Mouse (Mus musculus): ENCODE data around the gene Ttc23. TPM values are rescaled to one million over a fixed set of nuclear protein-coding genes. Genes with fewer than 3 reads are reported as not detected.
A peak's percentile ranks its signal among the peaks of the same experiment; 100 is the strongest.

The Ttc23 gene
- polyA plus RNA-seq, 1 experiment from 2014 or later, result 14.4 TPM

DNA sequence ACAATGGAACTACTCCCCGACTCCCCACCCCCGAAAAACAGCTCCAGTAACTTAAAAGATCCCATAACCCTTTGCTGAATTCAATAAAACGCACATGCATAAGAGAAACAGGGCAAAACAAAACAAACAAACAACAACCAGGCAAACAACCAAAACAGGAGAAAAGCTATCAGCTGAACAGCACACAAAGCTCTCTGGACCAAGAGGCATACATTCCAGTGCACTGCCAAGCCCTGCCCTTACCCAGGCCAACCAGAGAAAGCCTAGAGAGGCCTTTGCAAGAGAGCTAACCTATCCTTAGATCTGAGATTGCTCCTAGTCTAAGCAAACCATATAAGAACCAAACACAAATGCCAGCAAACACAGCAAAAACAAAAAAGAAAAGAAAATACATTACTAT is 25.1 kb upstream of the Ttc23 start:
- H3K4me3 ChIP-seq (ENCODE audit: low read depth, low read length), result no peak overlapping the region
- no peaks in the 10 kb centered on the region for H3K27me3 ChIP-seq (replicated peaks; ENCODE audit: insufficient read depth, low read length)
- DNase-seq (ENCODE audit: low spot score), result no peak
- no peaks in the 10 kb centered on the region for H3K4me1 ChIP-seq (ENCODE audit: insufficient read depth, low read depth, low read length)
- H3K4me2 ChIP-seq (replicated peaks; ENCODE audit: low read depth, low read length), result no peak overlapping the region
- WGBS, result 76% methylated on average over 3 of the region's 3 CpGs
- H3K9me3 ChIP-seq (ENCODE audit: low read length), result no peaks in the 10 kb centered on the region
- TF ChIP-seq CTCF (IDR thresholded peaks at IDR 0.05) (no peak), EP300 (IDR thresholded peaks at IDR 0.05) (no peak)
- H3K27ac ChIP-seq (ENCODE audit: low read length), result no peak overlapping the region
- ATAC-seq, result no peak
- no peak overlapping the region for H3K9ac ChIP-seq (replicated peaks; ENCODE audit: low read depth)
- no peaks in the 10 kb centered on the region for H3K36me3 ChIP-seq (ENCODE audit: insufficient read depth, low read length)

DNA sequence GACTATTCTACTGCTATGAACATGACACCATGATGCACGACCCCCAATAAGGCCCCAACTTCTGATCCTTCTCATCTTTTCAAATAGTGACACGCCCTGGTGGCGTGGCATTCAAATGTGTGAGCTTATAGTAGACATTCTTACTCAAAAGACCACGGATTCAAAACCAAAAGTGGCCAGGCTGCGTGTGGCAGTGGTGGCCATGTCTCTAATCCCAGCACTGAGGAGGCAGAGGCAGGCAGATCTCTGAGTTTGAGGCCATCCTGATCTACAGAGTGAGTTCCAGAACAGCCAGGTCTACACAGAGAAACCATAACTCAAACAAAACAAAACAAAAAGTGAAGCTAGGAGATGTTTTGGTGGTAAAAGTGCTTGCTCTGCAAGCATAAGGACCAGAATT is 20.5 kb upstream of the Ttc23 start:
- WGBS, result 87% methylated on average over 5 of the region's 5 CpGs
- DNase-seq (ENCODE audit: low spot score) (no peak), ATAC-seq (no peak)
- no peak overlapping the region for H3K4me3 ChIP-seq (ENCODE audit: low read depth, low read length)
- no peaks in the 10 kb centered on the region for H3K9me3 ChIP-seq (ENCODE audit: low read length)
- no peak overlapping the region for H3K4me2 ChIP-seq (replicated peaks; ENCODE audit: low read depth, low read length)
- H3K9ac ChIP-seq (replicated peaks; ENCODE audit: low read depth), result no peak overlapping the region
- H3K27ac ChIP-seq (ENCODE audit: low read length), result no peak overlapping the region
- no peaks in the 10 kb centered on the region for H3K36me3 ChIP-seq (ENCODE audit: insufficient read depth, low read length)
- no peaks in the 10 kb centered on the region for H3K27me3 ChIP-seq (replicated peaks; ENCODE audit: insufficient read depth, low read length)
- TF ChIP-seq CTCF (IDR thresholded peaks at IDR 0.05), result no peak
- no peak for TF ChIP-seq EP300 (IDR thresholded peaks at IDR 0.05)
- H3K4me1 ChIP-seq (ENCODE audit: insufficient read depth, low read depth, low read length), result no peaks in the 10 kb centered on the region

DNA sequence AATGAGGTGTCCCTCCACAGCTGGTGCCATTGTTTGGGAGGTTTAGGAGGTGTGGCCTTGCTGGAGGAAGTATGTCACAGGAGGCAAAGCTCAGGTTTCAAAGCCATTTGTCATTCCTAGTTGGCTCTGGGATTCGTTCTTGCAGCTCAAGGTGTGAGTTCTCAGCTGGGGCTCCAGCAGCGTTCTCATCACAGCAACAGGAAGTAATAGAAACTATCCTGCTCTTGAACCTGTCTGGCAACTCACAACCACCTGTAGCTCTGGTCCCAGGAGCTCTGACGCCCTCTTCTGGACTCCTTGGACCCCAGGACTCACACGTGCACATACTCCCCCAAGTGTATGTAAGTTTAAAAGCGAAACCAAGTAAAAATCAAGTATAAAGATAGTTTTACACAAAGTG is 17.5 kb upstream of the Ttc23 start:
- WGBS, result 57% methylated on average over 5 of the region's 5 CpGs

DNA sequence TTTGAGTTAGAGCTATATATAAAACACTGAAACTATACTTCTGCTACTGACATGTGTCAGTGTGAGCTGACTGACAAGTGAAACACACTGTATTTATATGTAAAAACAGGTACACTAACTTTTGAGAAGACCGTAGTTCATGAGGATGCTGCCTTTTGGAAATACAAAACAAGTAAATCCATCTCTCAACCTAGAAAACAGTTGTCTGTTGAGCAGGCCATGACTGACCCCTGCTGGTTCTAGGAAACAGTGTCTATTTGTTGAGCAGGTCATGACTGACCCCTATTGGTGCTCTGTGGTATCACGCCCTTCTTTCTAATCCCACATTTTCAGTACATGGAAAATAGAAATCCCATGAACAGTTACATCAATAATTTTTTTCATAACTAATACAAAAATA is 16.4 kb upstream of the Ttc23 start:
- ATAC-seq, result peak; percentile 82
- DNase-seq (ENCODE audit: low spot score), result peak; percentile 91
- no peaks in the 10 kb centered on the region; the same call in 1 of the 2 replicates for H3K9me3 ChIP-seq (ENCODE audit: low read length)
- no peaks in the 10 kb centered on the region for H3K4me1 ChIP-seq (ENCODE audit: insufficient read depth, low read depth, low read length)
- no peaks in the 10 kb centered on the region for H3K36me3 ChIP-seq (ENCODE audit: insufficient read depth, low read length)
- H3K27ac ChIP-seq (ENCODE audit: low read length), result no peak overlapping the region
- no peak overlapping the region for H3K4me2 ChIP-seq (replicated peaks; ENCODE audit: low read depth, low read length)
- H3K27me3 ChIP-seq (replicated peaks; ENCODE audit: insufficient read depth, low read length), result no peaks in the 10 kb centered on the region
- no peak overlapping the region for H3K9ac ChIP-seq (replicated peaks; ENCODE audit: low read depth)
- H3K4me3 ChIP-seq (ENCODE audit: low read depth, low read length), result no peak overlapping the region
- TF ChIP-seq EP300 (IDR thresholded peaks at IDR 0.05), result no peak; the same call in 1 of the 2 replicates
- TF ChIP-seq CTCF (IDR thresholded peaks at IDR 0.05), result peak; percentile 100
- 10% methylated on average over 2 of the region's 2 CpGs for WGBS

More for the DNA sequence above, 17.5 kb upstream of the Ttc23 start:
- no peak overlapping the region for H3K4me2 ChIP-seq (replicated peaks; ENCODE audit: low read depth, low read length)
- H3K4me1 ChIP-seq (ENCODE audit: insufficient read depth, low read depth, low read length), result no peaks in the 10 kb centered on the region
- no peak overlapping the region for H3K4me3 ChIP-seq (ENCODE audit: low read depth, low read length)
- no peak for ATAC-seq
- H3K9me3 ChIP-seq (ENCODE audit: low read length), result no peaks in the 10 kb centered on the region; the same call in 1 of the 2 replicates
- H3K27ac ChIP-seq (ENCODE audit: low read length), result no peak overlapping the region
- TF ChIP-seq CTCF (IDR thresholded peaks at IDR 0.05) (peak; percentile 29), EP300 (IDR thresholded peaks at IDR 0.05) (no peak)
- no peak for DNase-seq (ENCODE audit: low spot score)
- H3K9ac ChIP-seq (replicated peaks; ENCODE audit: low read depth), result no peak overlapping the region
- H3K27me3 ChIP-seq (replicated peaks; ENCODE audit: insufficient read depth, low read length), result no peaks in the 10 kb centered on the region
- no peaks in the 10 kb centered on the region for H3K36me3 ChIP-seq (ENCODE audit: insufficient read depth, low read length)

DNA sequence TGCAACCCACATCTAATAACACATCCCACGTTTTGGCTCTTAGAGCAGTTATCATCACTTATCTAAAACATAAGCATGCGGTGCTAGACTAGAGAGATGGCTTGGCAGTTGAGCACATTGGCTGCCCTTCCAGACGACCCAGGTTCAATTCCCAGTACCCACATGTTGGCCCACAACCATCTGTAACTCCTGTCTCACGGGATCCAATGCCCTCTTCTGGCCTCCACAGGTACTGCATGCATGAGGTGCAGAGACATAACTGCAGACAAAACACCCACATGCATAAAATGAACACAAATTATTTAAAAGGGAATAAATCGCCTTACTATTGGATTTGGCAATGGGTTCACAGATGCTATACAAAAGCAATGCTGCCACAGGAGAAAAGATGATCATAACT is 14.8 kb upstream of the Ttc23 start:
- TF ChIP-seq CTCF (IDR thresholded peaks at IDR 0.05) (peak; percentile 53), EP300 (IDR thresholded peaks at IDR 0.05) (no peak)
- Histone ChIP-seq H3K4me3 (ENCODE audit: low read depth, low read length) (no peak overlapping the region), H3K27me3 (replicated peaks; ENCODE audit: insufficient read depth, low read length) (no peaks in the 10 kb centered on the region), H3K9ac (replicated peaks; ENCODE audit: low read depth) (no peak overlapping the region), H3K4me2 (replicated peaks; ENCODE audit: low read depth, low read length) (no peak overlapping the region), H3K36me3 (ENCODE audit: insufficient read depth, low read length) (no peaks in the 10 kb centered on the region), H3K9me3 (ENCODE audit: low read length) (no peaks in the 10 kb centered on the region; the same call in 1 of the 2 replicates), H3K27ac (ENCODE audit: low read length) (no peak overlapping the region), H3K4me1 (ENCODE audit: insufficient read depth, low read depth, low read length) (no peaks in the 10 kb centered on the region)
- WGBS, result 84% methylated on average over 5 of the region's 5 CpGs
- DNase-seq (ENCODE audit: low spot score) (no peak), ATAC-seq (no peak)

DNA sequence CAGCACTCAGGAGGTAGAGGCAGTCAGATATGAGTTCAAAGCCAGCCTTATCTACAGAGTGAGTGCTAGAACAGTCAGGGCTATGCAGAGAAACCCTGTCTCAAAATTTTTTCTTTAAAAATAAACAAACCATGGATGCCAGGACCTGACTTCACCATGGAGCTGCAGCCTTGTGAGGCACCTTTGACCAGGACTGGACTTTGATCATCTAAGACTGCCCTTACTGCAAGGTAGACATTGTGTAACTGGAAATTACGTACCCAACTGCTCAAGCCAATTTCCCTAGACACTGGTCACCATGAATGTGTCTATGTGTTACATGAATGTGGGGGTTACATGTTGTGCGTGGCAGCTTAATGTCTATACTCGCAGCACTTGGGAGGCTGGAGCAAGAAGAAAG is 13.0 kb upstream of the Ttc23 start:
- WGBS, result 87% methylated on average over 3 of the region's 3 CpGs
- no peak for TF ChIP-seq EP300 (IDR thresholded peaks at IDR 0.05)
- no peak for TF ChIP-seq CTCF (IDR thresholded peaks at IDR 0.05)
- no peaks in the 10 kb centered on the region; the same call in 1 of the 2 replicates for H3K9me3 ChIP-seq (ENCODE audit: low read length)
- H3K27ac ChIP-seq (ENCODE audit: low read length), result no peak overlapping the region
- ATAC-seq (no peak), DNase-seq (ENCODE audit: low spot score) (no peak)
- no peak overlapping the region for H3K4me2 ChIP-seq (replicated peaks; ENCODE audit: low read depth, low read length)
- no peaks in the 10 kb centered on the region for H3K4me1 ChIP-seq (ENCODE audit: insufficient read depth, low read depth, low read length)
- no peaks in the 10 kb centered on the region for H3K36me3 ChIP-seq (ENCODE audit: insufficient read depth, low read length)
- H3K4me3 ChIP-seq (ENCODE audit: low read depth, low read length), result no peak overlapping the region
- H3K9ac ChIP-seq (replicated peaks; ENCODE audit: low read depth), result no peak overlapping the region
- no peaks in the 10 kb centered on the region for H3K27me3 ChIP-seq (replicated peaks; ENCODE audit: insufficient read depth, low read length)

DNA sequence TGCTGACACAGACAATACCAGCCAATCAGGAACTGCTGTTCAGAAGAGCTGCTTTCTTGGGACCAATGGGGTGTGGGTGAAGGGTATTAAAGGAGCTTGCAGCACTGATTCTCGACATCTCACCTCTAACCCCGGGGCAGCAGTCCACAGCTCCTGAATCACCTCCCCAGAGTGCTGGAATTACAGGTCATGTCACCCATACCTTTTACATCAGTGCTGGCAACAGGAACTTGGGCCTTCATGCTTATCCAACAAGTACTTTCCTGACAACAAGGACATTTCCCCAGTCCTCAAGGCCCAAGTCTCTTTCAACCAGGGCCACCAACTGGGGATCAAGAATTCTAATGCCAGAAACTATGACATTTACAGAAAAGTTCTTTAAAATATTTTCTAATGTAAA is 11.0 kb upstream of the Ttc23 start:
- Histone ChIP-seq H3K27ac (ENCODE audit: low read length) (no peak overlapping the region), H3K9me3 (ENCODE audit: low read length) (no peaks in the 10 kb centered on the region; the same call in 1 of the 2 replicates), H3K4me2 (replicated peaks; ENCODE audit: low read depth, low read length) (no peak overlapping the region), H3K4me3 (ENCODE audit: low read depth, low read length) (no peak overlapping the region), H3K9ac (replicated peaks; ENCODE audit: low read depth) (no peak overlapping the region), H3K36me3 (ENCODE audit: insufficient read depth, low read length) (0 out of 2 replicates have a peak, but pooled peaks cover 6% of the 10 kb centered on the region), H3K4me1 (ENCODE audit: insufficient read depth, low read depth, low read length) (no peaks in the 10 kb centered on the region), H3K27me3 (replicated peaks; ENCODE audit: insufficient read depth, low read length) (no peaks in the 10 kb centered on the region)
- WGBS, result 70% methylated on average over 2 of the region's 2 CpGs
- TF ChIP-seq CTCF (IDR thresholded peaks at IDR 0.05) (no peak), EP300 (IDR thresholded peaks at IDR 0.05) (no peak)
- no peak for ATAC-seq
- no peak for DNase-seq (ENCODE audit: low spot score)
